Mouse (Mus musculus) cerebellum, adult 9-11 months (tissue): Measurements from ENCODE around the gene Sebox.

Experiments
- DNase-seq: peaks from one replicate; pipeline ENCODE4 v3.0.0; 2022

Sebox gene

DNA sequence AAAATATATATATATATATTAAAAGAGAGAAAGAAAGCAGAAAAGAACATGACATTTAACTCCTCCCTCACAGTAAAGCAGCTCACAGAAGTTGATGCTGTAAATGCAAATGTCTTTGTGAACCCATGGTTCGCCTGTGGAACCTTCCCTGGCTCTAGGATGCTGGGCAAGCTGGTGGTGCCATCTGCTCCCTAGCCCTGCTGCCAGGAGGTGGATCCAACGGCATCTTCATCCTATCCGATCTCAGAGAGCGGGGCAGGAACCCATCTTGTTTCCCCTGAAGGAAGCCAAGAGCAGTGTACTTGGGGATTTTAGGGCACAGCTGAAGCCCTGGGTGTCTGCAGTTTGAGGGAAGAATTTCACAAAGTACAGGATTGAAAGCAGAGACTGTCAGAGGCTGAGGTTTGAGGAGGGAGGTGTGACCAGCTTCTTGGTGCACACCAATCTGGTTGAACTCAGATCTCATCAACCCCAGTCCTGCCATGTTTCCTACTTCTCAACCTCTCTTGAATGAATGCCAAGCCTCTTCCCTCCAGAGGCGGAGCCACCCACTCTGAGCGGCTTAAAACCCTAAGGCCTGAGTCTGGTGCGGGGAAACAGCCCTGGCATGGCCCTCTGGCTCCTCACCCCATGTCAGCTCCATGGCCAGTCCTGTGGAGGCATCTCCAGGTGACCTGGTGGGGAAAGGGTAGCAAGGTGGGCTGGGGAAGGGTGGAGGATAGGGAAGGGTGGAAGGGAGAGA lies at the start of gene Sebox:
Gene Sebox (plus strand): TSS at position 539 of the 742 bp plus-strand sequence.
- DNase-seq: peak; percentile 94

DNA sequence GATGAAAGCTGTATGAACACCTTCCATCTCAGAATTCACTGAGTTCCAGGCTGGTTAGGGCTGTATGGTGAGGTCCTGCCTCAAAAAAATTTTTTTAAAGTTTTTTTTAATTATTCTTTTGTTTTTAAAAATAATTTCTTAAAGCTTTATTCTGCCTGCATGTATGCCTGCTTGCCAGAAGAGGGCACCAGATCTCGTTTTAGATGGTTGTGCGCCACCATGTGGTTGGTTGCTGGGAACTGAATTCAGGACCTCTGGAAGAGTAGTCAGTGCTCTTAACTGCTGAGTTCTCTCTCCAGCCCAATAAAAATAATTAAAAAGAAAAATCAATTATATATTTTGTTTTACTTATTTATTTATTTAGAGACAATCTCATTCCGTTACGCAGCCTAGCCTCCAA lies 49.6 kb upstream of the Sebox start:
- peak; percentile 39 for DNase-seq

DNA sequence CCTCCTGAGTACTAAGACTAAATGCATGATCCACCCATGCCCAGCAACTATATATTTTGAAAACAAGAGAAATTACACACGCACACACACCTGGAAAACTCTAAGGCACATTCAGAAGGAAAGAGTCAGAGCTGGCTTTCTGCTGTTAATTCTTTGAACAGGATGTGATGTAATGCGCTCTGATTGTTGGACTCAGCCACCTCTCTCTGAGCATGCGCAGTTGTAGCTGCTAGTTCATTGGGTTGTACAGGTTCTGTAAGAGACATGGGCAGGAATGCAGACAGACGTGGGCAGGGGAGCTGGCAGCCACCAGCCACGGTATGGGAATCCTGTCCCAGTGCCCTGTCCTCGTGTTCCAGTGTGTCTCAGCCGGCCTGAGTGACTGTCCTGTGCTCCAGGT lies 49.0 kb upstream of the Sebox start:
- no peak for DNase-seq

DNA sequence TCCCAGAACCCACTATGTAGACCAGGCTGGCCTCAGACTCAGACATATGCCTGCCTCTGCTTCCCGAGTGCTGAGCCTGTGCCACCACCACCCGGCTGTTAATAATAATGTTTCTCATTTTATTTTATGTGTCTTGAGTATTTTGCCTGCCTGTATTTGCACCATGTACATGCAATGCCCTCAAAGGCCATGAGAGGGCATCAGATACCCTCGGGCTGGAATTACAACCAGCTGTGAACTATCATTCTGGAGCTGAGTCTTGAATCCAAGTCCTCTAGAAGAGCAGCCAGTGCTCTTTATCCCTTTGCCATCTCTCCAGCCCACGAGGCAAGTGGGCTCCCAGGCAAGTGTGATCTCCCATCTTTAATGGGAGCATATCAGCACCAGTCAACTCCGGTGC lies 47.9 kb upstream of the Sebox start:
- no peak for DNase-seq

DNA sequence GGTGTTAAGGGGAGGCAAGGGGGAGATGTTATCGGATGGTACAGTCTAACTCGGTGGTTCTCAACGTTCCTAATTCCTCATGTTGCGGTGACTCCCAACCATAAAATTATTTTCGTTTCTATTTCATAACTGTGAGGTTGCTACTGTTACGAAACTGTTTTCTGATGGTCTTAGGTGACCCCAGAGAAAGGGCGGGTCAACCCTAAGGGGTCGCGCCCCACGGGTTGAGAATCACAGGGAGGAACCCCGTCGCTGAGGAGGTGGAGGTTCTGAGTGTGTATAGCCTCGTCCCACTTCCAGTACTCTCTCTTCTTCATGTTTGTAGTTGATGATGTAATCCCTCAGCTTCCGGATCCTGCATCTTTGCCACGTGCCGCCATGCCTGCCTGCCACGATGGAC lies 44.5 kb upstream of the Sebox start:
- DNase-seq: no peak

DNA sequence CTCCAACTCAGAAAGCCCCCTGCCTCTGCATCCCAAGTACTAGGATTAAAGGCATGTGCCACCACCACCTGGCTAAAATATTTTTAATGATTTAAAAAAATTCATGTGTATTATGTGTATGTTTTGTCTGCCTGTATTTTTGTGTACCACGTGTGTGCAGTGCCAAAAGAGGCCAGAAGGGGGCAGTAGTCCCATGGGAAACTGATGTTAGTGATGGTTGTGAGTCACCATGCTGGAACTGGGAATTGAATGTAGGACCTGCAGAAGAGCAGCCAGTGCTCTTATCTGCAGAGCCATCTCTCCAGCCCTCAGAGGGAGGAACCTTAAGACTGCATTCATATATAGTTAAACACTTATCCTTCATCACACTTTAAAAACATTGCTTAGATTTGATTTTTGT lies 41.4 kb upstream of the Sebox start:
- no peak for DNase-seq

DNA sequence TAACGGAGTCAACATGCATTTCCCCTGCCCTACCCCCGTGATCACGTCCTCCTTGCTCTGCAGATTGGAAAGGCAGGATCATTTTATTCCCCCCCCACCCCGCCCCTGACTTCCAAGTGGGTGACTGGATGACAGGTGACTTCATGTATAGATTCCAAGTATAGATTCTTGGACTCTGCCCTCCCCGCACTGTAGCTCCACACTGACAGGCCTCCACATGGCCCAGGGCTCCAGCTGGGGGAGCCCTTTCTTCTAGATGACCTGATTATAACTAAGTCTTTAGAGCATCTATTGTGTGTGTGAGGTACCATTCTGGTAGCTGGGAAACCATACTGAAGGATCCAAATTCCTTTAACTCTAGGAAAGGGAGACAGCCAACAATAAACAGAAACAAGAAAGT lies 40.6 kb upstream of the Sebox start:
- DNase-seq: no peak

DNA sequence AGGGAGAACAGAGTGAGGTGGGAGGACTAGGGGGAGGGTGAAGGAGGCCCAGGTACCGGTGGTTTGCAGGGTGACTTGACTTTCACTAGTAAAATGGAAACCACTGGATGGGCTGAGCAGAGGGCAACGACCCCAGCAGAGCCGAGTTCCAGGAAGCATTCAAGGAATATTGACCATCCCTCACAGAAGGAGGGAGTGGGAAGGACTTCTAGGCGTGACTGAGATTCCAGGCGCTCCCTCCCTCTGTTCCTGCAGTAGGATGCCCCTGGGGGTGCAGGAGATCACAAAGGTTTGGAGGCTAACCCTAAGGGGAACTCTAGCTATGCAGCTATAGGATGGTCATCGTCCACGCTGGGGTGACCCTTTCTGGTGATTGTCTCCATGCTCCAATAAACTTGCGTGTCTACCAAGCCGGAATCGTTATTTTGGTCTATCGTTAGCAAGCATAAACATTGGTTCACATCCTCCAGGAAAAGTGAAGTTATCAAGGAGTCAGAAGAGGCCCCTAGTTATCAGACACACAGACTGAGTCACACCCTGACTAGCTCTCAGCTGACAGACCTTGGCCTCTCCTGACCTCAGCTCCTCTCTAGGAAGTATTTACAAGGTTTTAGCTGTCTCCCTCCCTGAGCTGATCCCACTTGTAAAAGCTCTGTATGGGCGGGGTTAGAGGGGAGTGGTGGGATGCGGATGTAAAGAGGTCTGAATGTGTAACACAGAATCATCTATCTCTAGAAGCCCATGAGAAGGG lies 39.8 kb upstream of the Sebox start:
- no peak for DNase-seq

DNA sequence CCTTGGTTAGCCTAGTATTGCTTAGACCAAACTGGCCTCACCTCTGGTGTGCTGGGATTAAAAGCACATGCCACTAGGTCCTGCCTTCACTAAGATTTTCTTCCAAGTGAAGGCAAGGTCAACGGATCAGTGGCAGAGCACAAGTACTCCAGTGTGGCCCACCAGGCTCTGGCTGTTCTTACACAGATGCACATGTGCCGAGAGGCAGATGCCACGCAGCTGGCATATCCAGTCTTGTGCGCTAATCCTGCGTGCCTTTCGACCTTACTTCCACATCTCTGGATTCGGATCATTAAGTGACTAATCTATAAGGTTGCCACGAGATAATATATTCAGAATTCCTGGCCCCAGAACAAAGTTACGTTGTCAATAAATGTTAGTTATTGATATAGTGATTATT lies 38.1 kb upstream of the Sebox start:
- DNase-seq: no peak

DNA sequence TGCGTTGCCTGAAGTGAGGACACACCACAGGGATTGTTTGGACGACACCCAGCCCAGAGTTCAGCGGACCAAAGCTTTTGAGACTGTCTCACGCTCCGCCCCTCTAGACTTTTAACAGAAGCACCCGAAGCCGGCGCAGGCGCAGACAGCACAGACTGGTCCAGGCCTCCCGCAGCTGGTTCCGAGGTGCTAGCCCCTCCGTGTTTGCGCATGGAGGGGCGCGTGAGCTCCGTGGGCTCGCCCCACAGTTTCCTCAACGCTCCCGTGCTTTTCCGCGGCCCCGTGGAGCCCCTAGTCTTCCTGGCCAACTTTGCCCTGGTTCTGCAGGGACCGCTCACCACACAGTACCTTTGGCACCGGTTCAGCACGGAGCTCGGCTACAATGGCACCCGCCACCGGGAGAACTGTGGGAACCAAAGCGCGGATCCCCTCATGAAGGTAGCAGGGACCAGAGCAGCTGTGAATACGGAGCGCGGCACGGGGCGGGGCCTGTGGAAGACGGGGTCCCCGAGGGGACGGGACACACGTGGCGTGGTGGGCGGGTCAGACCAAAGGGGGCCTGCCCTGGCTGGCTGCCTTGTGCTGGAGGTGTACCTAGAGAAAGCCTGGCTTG lies 37.6 kb upstream of the Sebox start, which contains the start of gene Slc46a1:
Gene Slc46a1 (plus strand): TSS at position 130 of the 613 bp plus-strand sequence.
- DNase-seq: peak; percentile 65

DNA sequence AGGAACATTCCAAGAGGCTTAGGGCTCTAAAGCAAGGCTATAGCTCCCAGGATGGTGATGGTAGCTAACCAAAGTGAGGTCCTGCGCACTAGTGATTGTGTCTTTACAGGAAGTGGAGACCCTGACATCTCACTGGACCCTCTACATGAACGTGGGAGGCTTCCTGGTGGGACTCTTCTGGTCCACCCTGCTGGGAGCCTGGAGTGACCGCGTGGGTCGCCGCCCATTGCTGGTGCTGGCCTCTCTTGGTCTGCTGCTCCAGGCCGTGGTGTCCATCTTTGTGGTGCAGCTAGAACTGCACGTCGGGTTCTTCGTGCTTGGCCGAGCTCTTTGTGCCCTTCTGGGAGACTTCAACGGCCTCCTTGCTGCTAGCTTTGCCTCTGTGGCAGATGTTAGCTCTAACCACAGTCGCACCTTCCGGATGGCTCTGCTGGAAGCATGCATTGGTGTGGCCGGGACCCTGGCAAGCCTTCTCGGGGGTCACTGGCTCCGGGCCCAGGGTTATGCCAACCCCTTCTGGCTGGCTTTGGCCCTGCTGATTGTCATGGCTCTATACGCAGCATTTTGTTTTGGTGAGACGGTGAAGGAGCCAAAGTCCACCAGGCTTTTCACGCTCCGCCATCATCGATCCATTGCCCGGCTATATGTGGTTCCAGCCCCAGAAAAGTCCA lies 36.9 kb upstream of the Sebox start:
- no peak for DNase-seq

DNA sequence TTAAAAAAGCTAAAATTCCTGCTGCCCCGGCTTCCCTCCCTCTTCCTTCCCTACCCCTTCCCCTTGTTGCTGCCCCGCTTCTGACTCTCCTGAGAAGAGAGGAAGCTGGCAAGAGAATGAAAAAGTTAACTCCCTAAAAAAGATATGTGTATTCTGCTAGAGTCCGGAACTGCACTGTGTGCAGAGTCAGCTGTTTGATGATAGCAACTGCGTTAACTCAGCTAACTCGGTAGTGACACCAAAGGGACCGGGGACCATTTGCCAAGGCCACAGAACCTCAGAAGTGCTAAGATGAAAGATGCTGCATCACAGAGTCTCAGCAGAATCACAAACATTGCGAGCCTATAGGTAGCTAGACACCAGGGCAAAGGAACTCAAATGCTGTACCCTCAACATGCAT lies 35.7 kb upstream of the Sebox start:
- no peak for DNase-seq

DNA sequence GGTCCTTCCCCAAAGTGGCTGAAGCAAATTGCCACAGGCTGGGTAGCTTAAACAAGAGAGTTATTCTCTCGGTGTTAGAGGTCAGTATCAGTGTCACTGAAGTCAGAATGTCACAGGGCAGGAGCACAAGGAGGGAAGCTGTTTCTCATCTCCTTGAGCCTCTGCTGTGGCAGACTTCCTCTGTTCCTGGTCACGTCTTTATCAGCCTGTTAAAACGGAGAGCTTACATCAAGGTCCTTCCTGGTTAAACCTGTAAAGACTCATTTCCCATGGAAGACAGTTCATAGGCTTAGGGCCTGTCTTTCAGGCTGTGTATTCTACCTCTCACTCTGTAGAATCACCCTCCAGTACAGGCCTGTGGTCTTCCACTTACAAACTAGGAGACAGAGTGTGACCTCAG lies 35.3 kb upstream of the Sebox start:
- no peak for DNase-seq

DNA sequence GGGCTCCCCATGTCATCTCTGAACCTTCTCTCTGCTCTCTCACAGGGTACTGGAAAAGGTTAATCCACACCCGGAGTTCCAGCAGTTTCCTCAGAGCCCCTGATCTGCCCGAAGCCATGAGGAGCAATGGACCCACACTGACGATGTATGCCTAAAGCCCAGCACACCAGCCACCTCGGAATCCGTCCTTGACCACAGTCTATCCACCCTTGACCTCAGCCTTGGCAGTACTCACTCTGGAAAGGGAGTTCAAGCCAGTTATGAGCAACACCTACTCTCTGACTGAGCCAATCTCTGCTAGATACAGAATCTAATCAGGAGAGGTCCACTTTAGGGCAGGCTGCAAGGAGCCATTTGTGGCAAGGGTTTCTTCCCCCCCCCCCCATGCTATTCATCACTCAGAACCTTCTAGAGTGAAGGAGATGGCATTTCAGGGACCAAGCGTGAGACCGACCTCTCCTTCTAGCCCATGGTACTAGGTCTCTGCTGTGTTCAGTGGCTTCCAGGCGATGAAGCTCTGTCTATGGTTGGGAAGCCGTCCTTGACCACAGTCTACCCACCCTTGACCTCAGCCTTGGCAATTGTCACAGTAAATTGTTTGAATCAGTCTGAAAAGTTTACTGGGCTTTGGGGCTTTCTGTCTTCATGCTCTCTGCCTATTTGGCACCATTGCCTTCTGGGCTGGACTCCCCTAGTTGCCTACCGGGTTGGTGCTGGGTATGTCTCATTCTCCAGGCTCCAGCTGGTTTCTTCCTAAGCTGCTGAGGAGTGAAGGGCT lies 31.7 kb upstream of the Sebox start:
- DNase-seq: no peak

DNA sequence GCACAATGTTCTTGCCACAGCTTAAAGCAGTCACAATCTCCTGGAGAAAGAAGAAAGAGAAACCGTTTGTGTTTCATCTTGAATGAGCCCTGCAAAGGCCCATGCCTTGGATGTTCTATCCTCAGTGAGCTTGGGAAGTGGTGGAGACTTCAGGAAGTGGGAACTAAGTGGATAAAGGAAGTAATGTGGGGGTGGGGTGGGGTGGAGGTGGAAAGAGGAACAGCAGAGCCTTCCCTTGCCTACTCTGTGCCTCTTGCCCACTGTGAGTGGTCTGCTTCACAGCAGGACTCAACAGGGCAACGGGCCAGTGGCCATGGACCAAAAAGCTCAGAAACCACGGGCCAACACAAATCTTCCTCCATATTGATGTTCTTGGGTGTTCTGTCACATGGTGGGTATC lies 28.0 kb upstream of the Sebox start:
- no peak for DNase-seq

DNA sequence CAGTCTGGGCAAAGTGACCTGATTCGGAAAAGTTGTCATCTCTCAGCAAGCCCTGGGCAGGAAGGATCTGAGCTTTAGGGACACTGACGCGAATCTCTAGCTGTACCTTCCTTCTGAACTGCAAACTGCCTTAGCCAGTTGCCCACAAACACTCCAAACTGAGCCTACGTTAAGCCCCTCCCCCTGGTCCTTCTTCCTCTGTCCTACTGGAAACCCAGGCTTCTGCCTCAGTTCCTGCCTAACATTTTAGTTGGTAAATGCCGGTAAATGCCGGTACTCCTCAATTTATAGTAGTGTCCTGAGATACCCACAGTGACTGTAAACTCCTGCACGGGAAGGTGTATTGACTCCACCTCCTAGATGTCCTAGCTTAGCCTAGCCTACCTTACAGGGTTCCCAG lies 19.6 kb upstream of the Sebox start:
- peak; percentile 4 for DNase-seq

DNA sequence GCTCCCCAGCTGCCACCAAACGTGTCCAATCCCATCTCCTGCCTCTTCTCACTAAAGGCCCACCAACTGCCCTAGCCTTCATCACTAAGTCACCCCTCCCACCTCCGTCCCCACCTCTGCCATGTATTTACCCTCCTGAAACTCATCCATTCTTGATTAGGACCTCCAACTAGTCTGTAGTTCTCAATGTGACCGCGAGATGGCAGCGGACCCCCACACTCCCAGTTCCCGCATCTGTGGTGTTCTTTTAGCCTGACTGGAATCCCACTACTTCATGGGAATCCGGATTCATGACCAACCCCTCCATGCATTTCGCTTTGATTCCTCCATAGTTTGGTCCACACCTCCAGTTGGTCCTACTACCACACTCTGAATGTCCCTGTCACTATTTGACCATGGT lies 15.1 kb upstream of the Sebox start:
- peak; percentile 81 for DNase-seq

DNA sequence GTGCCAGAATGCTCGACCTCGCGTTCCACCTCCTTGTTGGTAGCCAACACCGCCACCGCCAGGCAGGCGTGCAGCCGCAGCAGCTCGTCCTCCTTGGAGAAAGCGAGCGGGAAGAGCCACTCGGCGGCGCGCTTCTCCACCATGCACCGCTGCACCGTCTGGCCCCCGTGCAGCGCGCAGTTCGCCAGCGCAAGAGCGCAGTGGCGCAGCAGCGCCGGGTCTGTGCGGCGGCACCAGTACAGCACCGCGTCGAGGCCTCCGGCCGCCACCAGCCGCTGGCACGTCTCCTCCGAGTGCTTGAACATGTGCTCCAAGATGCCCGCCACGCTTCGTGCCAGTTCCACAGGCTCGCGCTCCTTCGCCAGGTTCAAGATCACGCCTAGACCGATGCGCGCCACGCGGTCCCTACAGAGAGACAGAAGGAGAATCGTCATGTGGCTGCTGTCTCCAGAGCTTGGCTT lies 12.4 kb upstream of the Sebox start:
- peak; percentile 78 for DNase-seq

DNA sequence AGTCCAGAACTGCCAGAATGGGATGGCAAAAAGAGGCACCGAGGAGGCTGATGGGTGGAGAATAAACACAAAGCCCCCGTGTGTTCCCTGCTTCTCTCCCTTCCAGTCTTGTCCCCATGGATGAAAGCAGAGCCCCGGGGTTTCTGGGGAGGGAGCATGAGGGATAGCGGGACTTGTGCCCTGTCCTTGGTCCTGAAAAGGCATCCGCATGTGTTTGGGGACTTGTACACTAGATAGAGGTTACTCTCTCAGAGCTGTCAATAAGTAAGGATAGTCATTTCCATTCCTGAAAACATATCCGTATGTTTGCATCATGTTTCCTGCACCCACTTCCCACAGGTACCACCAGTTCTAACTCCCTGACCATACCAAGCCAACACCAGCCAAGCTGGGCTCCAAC lies 7.3 kb upstream of the Sebox start:
- no peak for DNase-seq

DNA sequence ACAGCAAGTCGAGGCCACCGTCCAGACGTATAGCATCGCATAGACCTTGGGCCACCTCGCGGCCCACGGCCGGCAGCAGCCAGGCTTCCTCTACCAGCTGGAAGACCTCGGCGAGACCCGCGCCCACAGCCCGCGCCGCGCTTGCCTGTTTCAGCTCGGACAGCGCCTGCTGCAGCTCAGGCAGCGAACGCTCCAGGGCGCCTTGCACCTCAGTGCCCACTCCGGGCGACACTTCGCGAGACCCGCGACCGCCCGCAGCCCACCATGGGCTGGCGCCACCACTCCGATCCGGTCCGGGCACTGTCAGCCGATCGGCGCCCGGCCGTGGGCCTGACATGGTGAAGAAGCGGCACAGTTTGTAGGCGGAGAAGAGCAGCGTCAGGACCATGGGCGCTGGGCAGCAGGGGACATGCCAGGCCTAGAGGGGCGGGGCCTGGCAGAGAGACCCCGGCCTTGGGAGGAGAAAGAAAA lies 6.1 kb upstream of the Sebox start:
- peak; percentile 79 for DNase-seq

DNA sequence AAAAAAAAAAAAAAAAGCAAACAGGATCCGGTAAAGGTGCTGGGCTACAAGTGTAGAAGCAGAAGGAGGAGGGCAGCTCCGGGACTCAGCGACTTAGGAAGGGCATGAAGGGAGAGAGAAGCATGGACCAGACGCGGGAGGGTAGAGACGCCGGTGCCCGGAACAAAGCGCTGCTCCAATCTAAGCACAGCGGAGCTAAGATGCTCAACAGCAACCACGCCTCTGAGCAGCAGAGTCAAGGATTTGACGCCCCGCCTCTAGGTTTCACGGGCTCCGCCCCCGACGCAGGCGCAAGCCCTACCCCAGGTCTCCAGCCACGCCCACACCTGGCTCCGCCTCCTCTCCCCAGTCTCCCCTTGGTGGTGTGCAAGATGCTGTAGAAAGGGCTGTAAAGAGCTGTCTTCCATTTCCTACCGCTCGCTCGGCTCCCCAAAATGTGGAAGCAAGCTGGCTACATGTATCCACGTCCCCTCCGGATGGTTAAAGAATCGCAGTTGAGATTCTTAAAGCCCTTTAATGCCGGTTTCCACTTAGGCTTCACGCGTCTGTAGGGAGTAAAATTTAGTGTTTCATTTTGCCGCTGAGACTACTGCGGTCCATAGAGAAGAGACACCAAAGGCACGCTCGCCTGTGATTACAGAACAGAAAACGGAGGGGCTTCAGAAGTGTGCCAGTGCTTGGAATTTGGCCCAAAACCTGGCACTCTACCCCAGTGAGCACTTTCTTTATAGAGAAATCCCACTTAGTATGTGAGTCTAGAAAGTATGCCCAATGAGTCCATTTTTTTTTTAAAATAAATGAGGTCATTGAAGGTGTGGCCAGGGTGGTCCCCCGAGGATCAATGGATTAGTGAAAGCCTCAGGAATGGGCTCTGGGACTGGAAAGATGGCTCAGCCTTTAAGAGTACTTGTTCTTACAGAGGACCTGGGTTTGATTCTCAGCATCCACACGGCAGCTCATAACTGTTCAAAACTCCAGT lies 5.4 kb upstream of the Sebox start, which contains the start of gene Sarm1:
Gene Sarm1 (minus strand): TSS at position 211 of the 979 bp plus-strand sequence.
- DNase-seq: peak; percentile 99
